Mouse (Mus musculus): ENCODE data around the gene Csnk1g2. TPM values are rescaled to one million over a fixed set of nuclear protein-coding genes. Genes with fewer than 3 reads are reported as not detected.

Gene Csnk1g2
- 21.2 TPM for polyA plus RNA-seq (2015; fragmentation: Illumina TruSeq; extraction: RNeasy Lipid Tissue Mini Kit (QIAGEN cat#74804); ENCODE audit: insufficient read depth, low replicate concordance)

DNA sequence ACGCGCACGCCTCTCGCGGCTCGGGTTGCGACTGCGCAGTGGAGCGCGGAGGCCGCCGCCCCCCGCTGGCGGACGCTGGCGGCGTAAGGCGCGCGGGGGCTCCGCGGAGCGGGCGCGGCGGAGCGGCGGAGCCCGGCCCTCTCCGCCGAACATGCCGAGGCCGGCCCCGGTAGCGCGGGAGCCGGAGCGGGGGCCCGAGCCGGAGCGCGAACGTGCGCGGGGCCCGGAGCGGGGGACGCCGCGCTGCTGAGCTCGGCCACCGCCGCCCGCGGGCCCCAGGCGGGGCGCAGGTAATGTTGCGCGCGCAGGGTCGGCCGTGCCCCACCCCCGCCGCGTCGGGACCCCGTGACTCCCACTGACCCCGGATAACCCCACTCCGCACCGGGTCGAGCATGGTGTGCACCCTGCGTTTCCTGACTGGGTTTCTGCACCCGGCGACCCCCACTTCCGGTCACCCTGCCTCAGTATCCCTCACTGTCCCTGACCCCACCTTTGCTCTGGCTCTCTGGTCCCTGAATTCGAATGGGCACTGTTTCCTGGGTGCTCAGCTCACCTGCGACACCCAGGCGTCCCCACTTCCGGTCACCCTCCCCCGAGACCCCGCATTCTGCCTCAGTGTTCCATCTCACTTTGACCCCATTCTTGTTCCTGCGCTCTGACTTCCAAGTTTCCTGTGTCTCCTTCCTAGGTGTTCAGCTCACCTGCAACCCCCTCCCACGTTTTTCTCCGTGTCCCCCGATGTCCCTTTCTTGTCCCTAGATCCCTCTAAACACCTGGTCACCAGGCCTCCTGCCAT is at the start of gene Csnk1g2:
Csnk1g2 (plus strand) TSS at position 178 of the 796 bp plus-strand sequence.

DNA sequence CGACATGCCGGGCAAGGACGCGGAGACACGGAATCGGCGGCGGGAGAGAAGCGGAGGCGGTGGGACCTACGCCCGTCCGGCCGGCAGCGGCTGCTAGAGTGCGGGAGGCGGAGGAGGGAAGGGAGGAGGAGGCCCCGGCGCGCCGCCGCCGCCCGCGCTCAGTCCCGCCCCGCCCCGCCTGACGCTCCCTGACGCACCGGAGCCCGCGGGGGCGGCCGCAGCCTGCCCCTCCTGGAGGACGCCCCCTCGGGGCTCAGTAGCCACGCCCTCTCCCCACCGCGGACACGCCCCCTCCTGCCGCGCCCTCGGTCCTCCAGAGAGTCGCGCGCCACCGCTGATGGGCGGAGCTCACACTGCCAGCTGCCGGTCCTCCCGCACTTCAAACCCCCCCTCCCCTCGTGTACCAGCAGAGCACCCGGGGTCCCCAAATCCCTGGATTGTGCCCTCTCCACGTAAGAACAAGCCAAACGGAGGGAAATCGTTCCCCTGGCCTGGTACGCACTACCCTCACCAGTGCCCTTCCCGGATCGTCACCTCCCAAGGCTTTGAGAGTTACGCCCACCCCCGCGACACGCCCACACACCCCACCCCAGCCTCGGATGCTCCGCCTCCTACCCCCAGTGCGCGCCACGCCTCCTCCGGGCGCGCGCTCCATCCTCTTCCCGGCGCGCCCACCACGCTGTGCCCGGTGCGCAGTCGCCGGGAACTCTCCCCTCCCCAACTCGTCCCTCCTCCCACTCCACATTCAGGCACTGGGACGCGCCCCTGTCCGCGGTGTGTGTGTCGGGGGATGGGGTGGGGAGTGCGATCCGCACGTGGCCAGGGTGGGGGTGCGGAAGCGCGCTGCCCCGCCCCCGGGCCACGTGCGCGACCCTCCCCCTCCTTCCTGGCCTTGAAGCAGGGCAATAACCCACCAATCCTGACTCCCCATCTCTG is 45.2 kb upstream of the Csnk1g2 start, which contains the start of gene Klf16:
Klf16 (minus strand) TSS at position 127 of the 936 bp plus-strand sequence.

DNA sequence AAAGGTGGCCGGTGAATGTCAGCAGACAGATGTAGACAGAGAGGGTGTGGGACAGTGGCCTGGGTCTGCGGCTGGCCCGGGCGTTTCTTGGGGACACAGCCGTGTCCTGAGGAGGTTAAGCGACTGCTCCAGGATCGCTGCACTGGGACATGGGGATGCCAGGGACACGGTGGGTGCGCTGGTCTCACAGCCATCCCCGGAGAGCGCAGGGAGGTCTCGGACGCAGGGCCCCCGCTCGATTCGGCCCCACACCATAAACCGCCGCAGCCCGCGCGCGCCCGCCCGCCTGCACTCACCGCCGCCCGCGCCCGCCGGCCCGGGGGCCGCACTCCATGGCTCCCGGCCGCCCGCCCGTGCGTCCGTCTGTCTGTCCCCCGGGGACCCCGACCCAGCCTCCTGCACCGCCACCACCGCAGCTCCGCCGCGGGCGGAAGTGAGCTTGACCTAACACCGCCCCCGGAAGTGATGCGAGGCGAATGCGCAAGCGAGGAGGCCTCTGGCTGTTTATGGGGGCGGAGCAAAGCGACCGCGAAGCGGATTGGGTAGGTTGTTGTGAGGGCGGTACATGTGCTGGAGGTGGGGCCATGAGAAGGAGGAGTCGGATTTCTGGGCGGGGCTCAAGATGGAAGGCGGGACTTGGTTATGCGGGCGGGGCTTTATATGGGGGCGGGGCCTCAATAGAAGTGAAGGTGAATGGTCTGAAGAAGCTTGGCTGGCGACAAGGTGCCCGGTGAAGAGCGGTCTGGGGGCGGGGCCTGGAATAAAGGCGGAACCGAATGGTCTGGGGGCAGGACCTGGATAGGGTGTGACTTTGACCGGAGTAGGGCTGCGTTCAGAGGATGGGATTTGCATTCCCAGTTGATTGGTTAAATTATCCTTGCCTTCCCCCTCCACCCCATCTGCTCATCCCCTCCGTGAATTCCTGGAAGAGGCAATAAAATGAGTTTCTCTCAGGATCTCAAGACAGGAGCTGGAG is 32.5 kb upstream of the Csnk1g2 start, which contains the start of gene Abhd17a:
Abhd17a (minus strand) TSS at position 463 of the 976 bp plus-strand sequence.

DNA sequence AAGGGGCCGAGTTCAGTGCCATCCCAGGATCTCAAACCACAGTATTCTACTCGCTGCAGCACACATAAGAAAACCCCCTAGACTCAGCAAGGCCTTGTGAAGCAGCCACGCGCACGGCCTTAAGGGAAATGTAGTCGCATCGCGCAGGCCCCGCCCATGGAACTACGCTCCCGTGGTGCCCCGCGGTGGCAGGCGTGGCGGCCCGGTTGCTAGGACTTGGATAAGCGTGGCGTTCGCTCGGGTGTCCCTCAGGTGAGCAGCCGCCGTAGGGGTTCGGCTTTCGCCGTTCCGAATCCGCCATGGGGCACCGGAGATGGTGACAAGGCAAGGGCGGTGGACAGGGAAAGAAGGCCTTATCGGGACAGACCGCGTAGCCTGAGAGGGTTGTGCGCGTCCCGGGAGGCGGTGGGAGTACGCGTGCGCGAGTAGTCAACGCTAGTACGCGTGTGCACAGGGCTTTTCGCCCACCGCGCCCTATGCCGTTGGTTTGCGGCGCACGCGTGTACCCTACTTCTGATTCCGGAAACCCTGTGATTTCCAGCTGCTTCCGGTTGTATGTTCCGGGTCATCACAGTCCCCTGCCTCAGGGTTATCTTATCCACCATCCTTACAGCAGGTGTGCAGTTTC is 19.8 kb upstream of the Csnk1g2 start, which contains the start of the genes Scamp4 and Adat3:
Scamp4 (plus strand) TSS at position 175 of the 628 bp plus-strand sequence.
Adat3 (plus strand) TSS at position 183 of the 628 bp plus-strand sequence.

DNA sequence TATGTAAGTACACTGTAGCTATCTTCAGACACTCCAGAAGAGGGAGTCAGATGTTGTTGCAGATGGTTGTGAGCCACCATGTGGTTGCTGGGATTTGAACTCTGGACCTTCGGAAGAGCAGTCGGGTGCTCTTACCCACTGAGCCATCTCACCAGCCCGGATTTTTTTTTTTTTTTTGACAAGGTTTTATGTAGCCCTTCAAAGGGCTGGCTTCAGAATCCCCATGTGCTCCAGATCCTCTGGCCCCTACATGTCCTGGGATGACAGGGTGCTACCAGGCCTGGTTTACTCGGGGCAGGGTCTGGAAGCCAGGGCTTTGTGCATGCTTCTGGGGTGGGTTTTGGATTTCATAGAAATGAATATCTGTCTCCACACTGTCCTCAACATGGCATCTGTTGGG is 16.9 kb upstream of the Csnk1g2 start, which contains the start of gene Gm49322:
Gm49322 (plus strand) TSS at position 301 of the 400 bp plus-strand sequence.

DNA sequence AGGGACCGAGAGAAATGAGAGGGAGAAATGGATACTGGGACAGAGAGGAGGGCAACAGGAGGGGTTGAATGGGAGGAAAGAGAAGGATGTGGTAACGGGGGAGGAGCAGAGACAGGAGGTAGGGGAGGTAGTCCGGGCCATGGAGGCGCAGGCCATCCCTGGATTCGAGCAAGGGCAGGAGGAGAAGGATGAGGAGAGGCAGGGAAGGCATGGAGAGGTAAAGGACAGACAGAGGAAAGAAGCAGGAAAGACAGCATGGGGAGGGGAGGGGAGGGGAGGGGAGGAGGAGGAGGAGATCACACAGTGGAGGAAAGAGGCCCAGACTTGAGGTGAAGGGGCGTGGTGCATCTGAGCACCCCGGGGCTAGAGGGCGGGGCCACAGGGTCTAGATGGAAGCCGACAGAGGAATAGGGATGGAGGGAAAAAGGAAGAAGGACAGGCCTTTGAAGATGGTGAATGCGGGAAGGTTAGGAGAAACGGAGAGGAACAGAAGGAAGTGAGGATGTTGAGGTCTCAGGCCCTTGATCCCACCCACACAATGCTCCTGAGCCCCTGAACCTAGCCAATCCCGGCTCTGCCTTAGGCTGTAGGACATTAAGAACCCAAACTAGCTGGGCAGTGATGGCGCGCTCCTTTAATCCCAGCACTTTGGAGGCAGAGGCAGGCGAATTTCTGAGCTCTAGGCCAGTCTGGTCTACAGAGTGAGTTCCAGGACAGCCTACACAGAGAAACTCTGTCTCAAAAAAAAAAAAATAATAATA is 34.4 kb downstream of the Csnk1g2 start, which contains the start of gene Btbd2:
Btbd2 (minus strand) TSS at position 209 of the 761 bp plus-strand sequence.

DNA sequence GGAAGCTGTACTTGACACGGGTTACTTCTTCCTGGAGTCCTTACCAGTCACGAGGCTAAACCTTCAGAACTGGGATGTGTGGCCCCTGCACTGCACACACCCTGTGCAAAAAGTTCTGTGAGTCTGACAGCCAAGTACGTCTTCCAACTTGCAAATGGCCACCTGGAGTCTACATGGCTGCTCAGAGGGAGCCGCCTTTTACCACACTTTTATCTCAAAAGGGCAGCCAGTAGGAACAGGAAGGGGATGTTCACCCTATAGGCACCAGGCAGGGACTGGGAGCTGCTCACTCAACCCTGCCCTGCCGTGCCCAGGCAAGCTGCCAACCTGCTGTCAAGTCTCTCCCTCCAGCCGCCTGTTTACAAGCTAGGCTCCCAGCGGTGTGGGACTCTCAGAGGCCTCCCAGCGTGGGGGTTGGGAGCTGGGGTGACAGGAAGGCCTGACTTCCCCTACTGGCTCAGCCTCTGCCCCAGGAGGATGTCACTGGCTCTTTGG is 55.4 kb downstream of the Csnk1g2 start, which contains the start of gene Mknk2:
Mknk2 (minus strand) TSS at position 171 of the 495 bp plus-strand sequence.

Other genes starting within 250 kb of the Csnk1g2 start
- gene Mex3d, start 235.2 kb upstream of the Csnk1g2 start, polyA plus RNA-seq (2015; fragmentation: Illumina TruSeq; extraction: RNeasy Lipid Tissue Mini Kit (QIAGEN cat#74804); ENCODE audit: insufficient read depth, low replicate concordance) = 4.6 TPM
- 18.0 TPM for gene Mbd3, start 223.3 kb upstream of the Csnk1g2 start, polyA plus RNA-seq (2015; fragmentation: Illumina TruSeq; extraction: RNeasy Lipid Tissue Mini Kit (QIAGEN cat#74804); ENCODE audit: insufficient read depth, low replicate concordance)
- 11.5 TPM for gene Uqcr11, start 216.0 kb upstream of the Csnk1g2 start, polyA plus RNA-seq (2015; fragmentation: Illumina TruSeq; extraction: RNeasy Lipid Tissue Mini Kit (QIAGEN cat#74804); ENCODE audit: insufficient read depth, low replicate concordance)
- 22.1 TPM for gene Tcf3, start 189.2 kb upstream of the Csnk1g2 start, polyA plus RNA-seq (2015; fragmentation: Illumina TruSeq; extraction: RNeasy Lipid Tissue Mini Kit (QIAGEN cat#74804); ENCODE audit: insufficient read depth, low replicate concordance)
- not detected for gene Onecut3, start 128.0 kb upstream of the Csnk1g2 start, polyA plus RNA-seq (2015; fragmentation: Illumina TruSeq; extraction: RNeasy Lipid Tissue Mini Kit (QIAGEN cat#74804); ENCODE audit: insufficient read depth, low replicate concordance)
- not detected for gene Atp8b3, start 83.7 kb upstream of the Csnk1g2 start, polyA plus RNA-seq (2015; fragmentation: Illumina TruSeq; extraction: RNeasy Lipid Tissue Mini Kit (QIAGEN cat#74804); ENCODE audit: insufficient read depth, low replicate concordance)
- gene Rexo1, start 61.3 kb upstream of the Csnk1g2 start, polyA plus RNA-seq (2015; fragmentation: Illumina TruSeq; extraction: RNeasy Lipid Tissue Mini Kit (QIAGEN cat#74804); ENCODE audit: insufficient read depth, low replicate concordance) = 10.1 TPM
- 11.6 TPM for gene Klf16, start 45.5 kb upstream of the Csnk1g2 start, polyA plus RNA-seq (2015; fragmentation: Illumina TruSeq; extraction: RNeasy Lipid Tissue Mini Kit (QIAGEN cat#74804); ENCODE audit: insufficient read depth, low replicate concordance)
- gene Abhd17a, start 32.5 kb upstream of the Csnk1g2 start, polyA plus RNA-seq (2015; fragmentation: Illumina TruSeq; extraction: RNeasy Lipid Tissue Mini Kit (QIAGEN cat#74804); ENCODE audit: insufficient read depth, low replicate concordance) = 5.6 TPM
- 20.6 TPM for gene Scamp4, start 20.0 kb upstream of the Csnk1g2 start, polyA plus RNA-seq (2015; fragmentation: Illumina TruSeq; extraction: RNeasy Lipid Tissue Mini Kit (QIAGEN cat#74804); ENCODE audit: insufficient read depth, low replicate concordance)
- gene Adat3, start 20.0 kb upstream of the Csnk1g2 start, polyA plus RNA-seq (2015; fragmentation: Illumina TruSeq; extraction: RNeasy Lipid Tissue Mini Kit (QIAGEN cat#74804); ENCODE audit: insufficient read depth, low replicate concordance) = not detected
- 0.93 TPM for gene Gm49322, start 16.8 kb upstream of the Csnk1g2 start, polyA plus RNA-seq (2015; fragmentation: Illumina TruSeq; extraction: RNeasy Lipid Tissue Mini Kit (QIAGEN cat#74804); ENCODE audit: insufficient read depth, low replicate concordance)
- 4.3 TPM for gene Btbd2, start 34.2 kb downstream of the Csnk1g2 start, polyA plus RNA-seq (2015; fragmentation: Illumina TruSeq; extraction: RNeasy Lipid Tissue Mini Kit (QIAGEN cat#74804); ENCODE audit: insufficient read depth, low replicate concordance)
- 81.5 TPM for gene Mknk2, start 55.3 kb downstream of the Csnk1g2 start, polyA plus RNA-seq (2015; fragmentation: Illumina TruSeq; extraction: RNeasy Lipid Tissue Mini Kit (QIAGEN cat#74804); ENCODE audit: insufficient read depth, low replicate concordance)
- 94.7 TPM for gene Mob3a, start 79.1 kb downstream of the Csnk1g2 start, polyA plus RNA-seq (2015; fragmentation: Illumina TruSeq; extraction: RNeasy Lipid Tissue Mini Kit (QIAGEN cat#74804); ENCODE audit: insufficient read depth, low replicate concordance)
- 35.5 TPM for gene Izumo4, start 79.3 kb downstream of the Csnk1g2 start, polyA plus RNA-seq (2015; fragmentation: Illumina TruSeq; extraction: RNeasy Lipid Tissue Mini Kit (QIAGEN cat#74804); ENCODE audit: insufficient read depth, low replicate concordance)
- gene Ap3d1, start 119.4 kb downstream of the Csnk1g2 start, polyA plus RNA-seq (2015; fragmentation: Illumina TruSeq; extraction: RNeasy Lipid Tissue Mini Kit (QIAGEN cat#74804); ENCODE audit: insufficient read depth, low replicate concordance) = 63.5 TPM
- 12.6 TPM for gene Dot1l, start 132.4 kb downstream of the Csnk1g2 start, polyA plus RNA-seq (2015; fragmentation: Illumina TruSeq; extraction: RNeasy Lipid Tissue Mini Kit (QIAGEN cat#74804); ENCODE audit: insufficient read depth, low replicate concordance)
- 22.7 TPM for gene Sf3a2, start 175.4 kb downstream of the Csnk1g2 start, polyA plus RNA-seq (2015; fragmentation: Illumina TruSeq; extraction: RNeasy Lipid Tissue Mini Kit (QIAGEN cat#74804); ENCODE audit: insufficient read depth, low replicate concordance)
- gene Plekhj1, start 175.8 kb downstream of the Csnk1g2 start, polyA plus RNA-seq (2015; fragmentation: Illumina TruSeq; extraction: RNeasy Lipid Tissue Mini Kit (QIAGEN cat#74804); ENCODE audit: insufficient read depth, low replicate concordance) = 70.0 TPM
- not detected for gene Amh, start 182.4 kb downstream of the Csnk1g2 start, polyA plus RNA-seq (2015; fragmentation: Illumina TruSeq; extraction: RNeasy Lipid Tissue Mini Kit (QIAGEN cat#74804); ENCODE audit: insufficient read depth, low replicate concordance)
- gene Jsrp1, start 190.7 kb downstream of the Csnk1g2 start, polyA plus RNA-seq (2015; fragmentation: Illumina TruSeq; extraction: RNeasy Lipid Tissue Mini Kit (QIAGEN cat#74804); ENCODE audit: insufficient read depth, low replicate concordance) = not detected
- 388 TPM for gene Oaz1, start 203.8 kb downstream of the Csnk1g2 start, polyA plus RNA-seq (2015; fragmentation: Illumina TruSeq; extraction: RNeasy Lipid Tissue Mini Kit (QIAGEN cat#74804); ENCODE audit: insufficient read depth, low replicate concordance)
- not detected for gene Lingo3, start 221.2 kb downstream of the Csnk1g2 start, polyA plus RNA-seq (2015; fragmentation: Illumina TruSeq; extraction: RNeasy Lipid Tissue Mini Kit (QIAGEN cat#74804); ENCODE audit: insufficient read depth, low replicate concordance)
- gene Lsm7, start 232.4 kb downstream of the Csnk1g2 start, polyA plus RNA-seq (2015; fragmentation: Illumina TruSeq; extraction: RNeasy Lipid Tissue Mini Kit (QIAGEN cat#74804); ENCODE audit: insufficient read depth, low replicate concordance) = 34.9 TPM
- gene Sppl2b, start 232.4 kb downstream of the Csnk1g2 start, polyA plus RNA-seq (2015; fragmentation: Illumina TruSeq; extraction: RNeasy Lipid Tissue Mini Kit (QIAGEN cat#74804); ENCODE audit: insufficient read depth, low replicate concordance) = 7.5 TPM
- gene Tmprss9, start 249.0 kb downstream of the Csnk1g2 start, polyA plus RNA-seq (2015; fragmentation: Illumina TruSeq; extraction: RNeasy Lipid Tissue Mini Kit (QIAGEN cat#74804); ENCODE audit: insufficient read depth, low replicate concordance) = not detected

Measured in spleen, adult 10 weeks (tissue).